Mouse (Mus musculus): ENCODE measurements at regions not wholly inside any gene's neighbourhood (a gene's known extent, or its start where the extent isn't known, plus 50 kb on each side); places are given as distances from the start of the nearest gene placed in this dataset.

- TF ChIP-seq CTCF (IDR thresholded peaks at IDR 0.05; ENCODE audit: low read depth): no peak
- TF ChIP-seq EP300 (IDR thresholded peaks at IDR 0.05; ENCODE audit: low read depth): no peak
Observed at GRCm38 (mm10) chr13:111369916-111370315, 115.1 kb downstream of the Actbl2 start.
